Mouse (Mus musculus): Measurements from ENCODE around the gene 1810010D01Rik. TPM values are rescaled to one million over a fixed set of nuclear protein-coding genes. Genes with fewer than 3 reads are reported as not detected.

The 1810010D01Rik gene
- polyA plus RNA-seq, 1 experiment from 2014 or later: 0.69 TPM

- Histone ChIP-seq H3K4me3 (ENCODE audit: low read depth, low read length) (no peak overlapping the region), H3K4me1 (replicated peaks; ENCODE audit: control insufficient read depth, insufficient read depth, low read length) (peaks cover 21% of the 10 kb centered on the region), H3K4me2 (ENCODE audit: low read length) (no peak overlapping the region), H3K9me3 (ENCODE audit: control insufficient read depth, low read length) (no peaks in the 10 kb centered on the region), H3K9ac (ENCODE audit: low read length) (no peak overlapping the region), H3K36me3 (ENCODE audit: control insufficient read depth, insufficient read depth, low read length) (no peaks in the 10 kb centered on the region), H3K27me3 (replicated peaks; ENCODE audit: control insufficient read depth, insufficient read depth, low read length) (no peaks in the 10 kb centered on the region), H3K27ac (ENCODE audit: low read depth) (no peak overlapping the region)
- WGBS: 68% methylated on average over 6 of the region's 6 CpGs
- DNase-seq (ENCODE audit: low spot score) (no peak), ATAC-seq (replicated peaks; ENCODE audit: low FRiP score, low TSS enrichment, low read depth) (no peak)
Measured at GRCm38 (mm10) chr7:145192836-145193235, 15.1 kb downstream of the 1810010D01Rik start.

- H3K4me1 ChIP-seq (replicated peaks; ENCODE audit: control insufficient read depth, insufficient read depth, low read length): peaks cover 15% of the 10 kb centered on the region
- ATAC-seq (replicated peaks; ENCODE audit: low FRiP score, low TSS enrichment, low read depth): no peak
- H3K36me3 ChIP-seq (ENCODE audit: control insufficient read depth, insufficient read depth, low read length): no peaks in the 10 kb centered on the region
- no peaks in the 10 kb centered on the region for H3K9me3 ChIP-seq (ENCODE audit: control insufficient read depth, low read length)
- H3K9ac ChIP-seq (ENCODE audit: low read length): no peak overlapping the region
- no peak for DNase-seq (ENCODE audit: low spot score)
- H3K4me2 ChIP-seq (ENCODE audit: low read length): no peak overlapping the region
- no peaks in the 10 kb centered on the region for H3K27me3 ChIP-seq (replicated peaks; ENCODE audit: control insufficient read depth, insufficient read depth, low read length)
- H3K4me3 ChIP-seq (ENCODE audit: low read depth, low read length): no peak overlapping the region
- H3K27ac ChIP-seq (ENCODE audit: low read depth): no peak overlapping the region
Measured at GRCm38 (mm10) chr7:145190520-145190919, 17.4 kb downstream of the 1810010D01Rik start.

DNA sequence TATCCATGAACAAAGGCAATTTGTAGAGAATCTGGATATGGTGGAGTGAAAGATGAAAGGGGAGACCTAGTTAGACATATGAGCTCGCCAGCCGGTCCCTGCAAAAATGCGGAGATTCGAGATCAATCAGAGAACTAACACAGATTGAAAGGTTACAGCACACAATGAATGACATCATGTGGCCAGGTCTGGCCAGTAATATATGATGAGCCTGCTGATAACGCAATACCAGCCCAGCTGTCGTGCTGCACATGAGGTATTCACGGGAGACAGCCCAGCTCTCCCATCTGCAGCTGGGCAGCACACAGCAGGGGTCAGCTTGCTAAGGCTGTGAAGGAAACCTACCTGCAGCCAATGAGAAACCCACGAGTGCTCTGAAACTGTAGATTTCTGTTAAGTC, 18.6 kb downstream of the 1810010D01Rik start:
- Histone ChIP-seq H3K27ac (ENCODE audit: low read depth) (no peak overlapping the region), H3K4me2 (ENCODE audit: low read length) (no peak overlapping the region), H3K4me3 (ENCODE audit: low read depth, low read length) (no peak overlapping the region), H3K36me3 (ENCODE audit: control insufficient read depth, insufficient read depth, low read length) (no peaks in the 10 kb centered on the region), H3K9ac (ENCODE audit: low read length) (no peak overlapping the region), H3K4me1 (replicated peaks; ENCODE audit: control insufficient read depth, insufficient read depth, low read length) (peaks cover 5% of the 10 kb centered on the region), H3K9me3 (ENCODE audit: control insufficient read depth, low read length) (no peaks in the 10 kb centered on the region), H3K27me3 (replicated peaks; ENCODE audit: control insufficient read depth, insufficient read depth, low read length) (no peaks in the 10 kb centered on the region)
- WGBS: 40% methylated on average over 8 of the region's 8 CpGs
- no peak for ATAC-seq (replicated peaks; ENCODE audit: low FRiP score, low TSS enrichment, low read depth)
- no peak for DNase-seq (ENCODE audit: low spot score)

DNA sequence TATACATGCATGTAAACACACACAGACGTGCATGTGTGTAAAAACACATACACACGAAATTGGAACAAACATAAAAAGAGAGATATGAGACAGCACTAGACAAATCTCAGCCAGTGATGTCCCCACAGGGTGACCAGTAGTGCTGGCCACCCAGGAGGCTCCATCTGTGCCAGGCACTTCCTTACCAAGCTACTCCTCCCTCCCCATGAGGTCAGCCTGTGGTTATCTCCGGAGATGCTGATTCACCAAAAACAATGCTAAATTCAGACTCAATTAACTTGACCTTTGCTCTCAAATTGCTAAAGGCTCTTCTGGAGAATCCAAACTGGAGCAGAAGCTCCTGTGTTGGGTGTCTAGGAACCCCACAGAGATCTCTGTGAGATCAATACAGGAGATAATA, 20.1 kb downstream of the 1810010D01Rik start:
- no peaks in the 10 kb centered on the region for H3K27me3 ChIP-seq (replicated peaks; ENCODE audit: control insufficient read depth, insufficient read depth, low read length)
- 64% methylated on average over 3 of the region's 3 CpGs for WGBS

DNA sequence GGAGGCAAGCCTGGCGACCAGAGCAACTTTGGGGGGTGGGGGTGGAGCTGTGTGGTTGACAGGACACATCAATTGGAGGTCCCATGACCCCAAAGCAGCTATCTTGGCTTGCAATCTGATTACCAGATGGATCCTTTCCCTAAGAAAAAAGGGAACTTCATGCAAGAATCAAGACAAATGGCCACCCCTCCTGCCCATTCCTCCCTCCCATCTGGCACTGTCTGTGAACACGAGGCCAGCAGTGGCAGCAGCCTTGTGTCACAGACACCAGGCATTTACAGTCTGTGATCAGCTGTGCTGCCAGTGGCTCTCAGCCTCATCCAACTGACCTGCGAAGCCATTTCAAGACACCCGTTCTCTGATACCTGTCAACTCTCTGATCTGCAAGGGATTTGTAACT, 25.5 kb downstream of the 1810010D01Rik start:
- Histone ChIP-seq H3K27me3 (replicated peaks; ENCODE audit: control insufficient read depth, insufficient read depth, low read length) (no peaks in the 10 kb centered on the region), H3K4me2 (ENCODE audit: low read length) (no peak overlapping the region), H3K27ac (ENCODE audit: low read depth) (no peak overlapping the region), H3K9ac (ENCODE audit: low read length) (no peak overlapping the region), H3K4me3 (ENCODE audit: low read depth, low read length) (no peak overlapping the region), H3K4me1 (replicated peaks; ENCODE audit: control insufficient read depth, insufficient read depth, low read length) (peaks cover 8% of the 10 kb centered on the region; the same call in 1 of the 2 replicates), H3K36me3 (ENCODE audit: control insufficient read depth, insufficient read depth, low read length) (no peaks in the 10 kb centered on the region), H3K9me3 (ENCODE audit: control insufficient read depth, low read length) (no peaks in the 10 kb centered on the region)
- 58% methylated on average over 4 of the region's 4 CpGs for WGBS
- no peak for DNase-seq (ENCODE audit: low spot score)
- no peak for ATAC-seq (replicated peaks; ENCODE audit: low FRiP score, low TSS enrichment, low read depth)

More for the DNA sequence above, 20.1 kb downstream of the 1810010D01Rik start:
- Histone ChIP-seq H3K9ac (ENCODE audit: low read length) (no peak overlapping the region), H3K27ac (ENCODE audit: low read depth) (no peak overlapping the region), H3K4me3 (ENCODE audit: low read depth, low read length) (no peak overlapping the region), H3K4me2 (ENCODE audit: low read length) (no peak overlapping the region), H3K9me3 (ENCODE audit: control insufficient read depth, low read length) (no peaks in the 10 kb centered on the region), H3K36me3 (ENCODE audit: control insufficient read depth, insufficient read depth, low read length) (no peaks in the 10 kb centered on the region), H3K4me1 (replicated peaks; ENCODE audit: control insufficient read depth, insufficient read depth, low read length) (no peaks in the 10 kb centered on the region)
- DNase-seq (ENCODE audit: low spot score): no peak
- ATAC-seq (replicated peaks; ENCODE audit: low FRiP score, low TSS enrichment, low read depth): no peak

DNA sequence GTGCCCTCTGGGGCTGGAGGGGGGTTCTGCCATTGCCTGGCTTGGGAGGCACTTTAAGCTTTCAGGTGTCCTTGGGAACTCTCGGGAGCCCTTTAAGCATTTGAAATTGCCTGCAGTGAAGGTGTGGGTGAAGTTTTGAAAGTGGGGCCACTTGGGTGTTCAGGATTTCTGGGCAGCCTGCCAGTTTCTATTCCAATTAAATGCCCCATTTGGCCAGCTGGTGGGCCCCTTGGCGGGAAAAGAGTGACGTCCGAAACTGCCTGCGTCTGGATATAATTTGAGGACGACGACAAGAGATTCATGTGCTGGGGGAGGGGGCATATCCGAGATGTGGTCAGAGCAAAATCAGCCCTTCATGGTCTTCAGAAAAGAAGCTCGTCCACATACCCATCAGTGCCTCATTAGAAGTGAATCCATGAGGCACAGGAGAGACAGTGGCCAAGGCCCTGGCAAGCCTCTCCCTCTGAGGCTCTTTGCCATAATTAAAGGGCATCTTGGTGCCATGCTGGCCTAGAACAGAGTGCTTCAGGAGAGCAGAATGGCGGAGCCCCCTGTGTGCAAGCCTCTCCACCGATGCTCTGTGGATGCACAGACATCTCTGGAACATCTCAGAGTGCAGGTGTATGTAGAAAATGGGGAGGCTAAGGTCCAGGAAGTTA, 26.4 kb downstream of the 1810010D01Rik start:
- no peak overlapping the region for H3K4me3 ChIP-seq (ENCODE audit: low read depth, low read length)
- H3K9me3 ChIP-seq (ENCODE audit: control insufficient read depth, low read length): no peaks in the 10 kb centered on the region
- H3K27ac ChIP-seq (ENCODE audit: low read depth): no peak overlapping the region
- peaks cover 8% of the 10 kb centered on the region; the same call in 1 of the 2 replicates for H3K4me1 ChIP-seq (replicated peaks; ENCODE audit: control insufficient read depth, insufficient read depth, low read length)
- H3K27me3 ChIP-seq (replicated peaks; ENCODE audit: control insufficient read depth, insufficient read depth, low read length): no peaks in the 10 kb centered on the region
- DNase-seq (ENCODE audit: low spot score) (no peak), ATAC-seq (replicated peaks; ENCODE audit: low FRiP score, low TSS enrichment, low read depth) (no peak)
- H3K9ac ChIP-seq (ENCODE audit: low read length): no peak overlapping the region
- WGBS: 57% methylated on average over 11 of the region's 11 CpGs
- H3K4me2 ChIP-seq (ENCODE audit: low read length): no peak overlapping the region
- H3K36me3 ChIP-seq (ENCODE audit: control insufficient read depth, insufficient read depth, low read length): no peaks in the 10 kb centered on the region

- 0 out of 2 replicates have a peak, but pooled peaks have one; percentile 50 for ATAC-seq (replicated peaks; ENCODE audit: low FRiP score, low TSS enrichment, low read depth)
Measured at GRCm38 (mm10) chr7:145179691-145180091, 28.2 kb downstream of the 1810010D01Rik start.

GRCm38 (mm10) chr7:145176750-145177589, 30.9 kb downstream of the 1810010D01Rik start:
- no peak overlapping the region for H3K27ac ChIP-seq (ENCODE audit: low read depth)
- H3K36me3 ChIP-seq (ENCODE audit: control insufficient read depth, insufficient read depth, low read length): no peaks in the 10 kb centered on the region
- ATAC-seq (replicated peaks; ENCODE audit: low FRiP score, low TSS enrichment, low read depth): no peak
- DNase-seq (ENCODE audit: low spot score): no peak
- 57% methylated on average over 15 of the region's 15 CpGs for WGBS
- H3K9ac ChIP-seq (ENCODE audit: low read length): no peak overlapping the region
- H3K27me3 ChIP-seq (replicated peaks; ENCODE audit: control insufficient read depth, insufficient read depth, low read length): no peaks in the 10 kb centered on the region
- H3K4me1 ChIP-seq (replicated peaks; ENCODE audit: control insufficient read depth, insufficient read depth, low read length): peaks cover 8% of the 10 kb centered on the region; the same call in 1 of the 2 replicates
- H3K9me3 ChIP-seq (ENCODE audit: control insufficient read depth, low read length): no peaks in the 10 kb centered on the region
- H3K4me3 ChIP-seq (ENCODE audit: low read depth, low read length): no peak overlapping the region
- no peak overlapping the region for H3K4me2 ChIP-seq (ENCODE audit: low read length)

More at GRCm38 (mm10) chr7:145179691-145180091, 28.2 kb downstream of the 1810010D01Rik start:
- Histone ChIP-seq H3K36me3 (ENCODE audit: control insufficient read depth, insufficient read depth, low read length) (no peaks in the 10 kb centered on the region), H3K4me2 (ENCODE audit: low read length) (no peak overlapping the region), H3K9me3 (ENCODE audit: control insufficient read depth, low read length) (no peaks in the 10 kb centered on the region), H3K27ac (ENCODE audit: low read depth) (no peak overlapping the region), H3K27me3 (replicated peaks; ENCODE audit: control insufficient read depth, insufficient read depth, low read length) (no peaks in the 10 kb centered on the region), H3K9ac (ENCODE audit: low read length) (no peak overlapping the region), H3K4me1 (replicated peaks; ENCODE audit: control insufficient read depth, insufficient read depth, low read length) (peaks cover 8% of the 10 kb centered on the region; the same call in 1 of the 2 replicates), H3K4me3 (ENCODE audit: low read depth, low read length) (no peak overlapping the region)
- WGBS: 38% methylated on average over 5 of the region's 5 CpGs
- DNase-seq (ENCODE audit: low spot score): no peak

Data from intestine, embryonic 14.5 days (tissue).